Mouse (Mus musculus) retina, adult 2 months (tissue): Measurements from ENCODE around the gene Mcpt9.
"Not testable (repeated sequence)": the region's sequence is repeated elsewhere in the genome, so short reads cannot be mapped to it uniquely, and the experiment has no call there.

Experiments
- DNase-seq: peaks from one replicate; pipeline ENCODE4 v3.0.0-alpha.2; 2012; ENCODE audit warnings: low read depth, low spot score

The Mcpt9 gene

DNA sequence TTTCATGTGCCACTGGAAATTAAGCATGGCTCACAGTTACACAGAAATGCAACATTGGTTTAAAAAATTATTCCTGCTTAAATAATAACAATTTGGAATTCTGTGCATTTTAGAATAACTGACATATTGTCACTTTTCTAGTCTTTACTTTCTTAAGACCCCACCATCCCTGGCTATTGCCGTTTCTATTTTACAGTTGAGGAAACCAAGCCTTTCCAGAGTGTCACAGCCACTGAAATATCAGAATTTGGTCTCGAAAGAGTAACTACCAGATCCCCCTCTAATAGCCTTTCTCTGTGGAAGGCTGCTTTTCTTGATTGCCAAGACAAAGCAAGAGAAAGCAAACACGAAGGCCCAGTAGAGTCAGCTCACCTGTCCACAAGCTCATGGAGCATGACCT lies at the start of gene Mcpt9:
Gene Mcpt9 (minus strand): TSS at position 101 of the 400 bp plus-strand sequence.
- DNase-seq, result not testable (repeated sequence)

DNA sequence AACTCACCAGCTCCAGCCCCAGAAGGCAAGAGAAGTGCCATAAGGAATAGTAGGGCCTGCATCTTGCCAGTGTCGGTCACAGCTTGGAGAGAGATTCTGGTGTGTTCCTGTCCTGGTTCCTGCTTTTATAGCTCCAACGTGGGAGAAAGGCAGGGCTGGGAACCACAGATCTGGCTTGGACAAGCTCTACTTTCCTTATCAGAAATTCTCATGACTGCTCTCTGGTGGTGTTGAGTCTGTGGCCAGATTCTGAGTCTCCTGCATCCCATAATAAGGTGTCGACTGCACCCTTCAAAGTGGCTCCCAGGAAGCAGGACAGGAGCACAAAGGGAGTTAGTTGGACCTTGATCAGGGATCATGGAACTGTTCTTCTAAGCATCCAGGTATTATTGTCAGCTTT lies 31.9 kb upstream of the Mcpt9 start, which contains the start of gene Mcpt4:
Gene Mcpt4 (minus strand): TSS at position 101 of the 400 bp plus-strand sequence.
- not testable (repeated sequence) for DNase-seq

DNA sequence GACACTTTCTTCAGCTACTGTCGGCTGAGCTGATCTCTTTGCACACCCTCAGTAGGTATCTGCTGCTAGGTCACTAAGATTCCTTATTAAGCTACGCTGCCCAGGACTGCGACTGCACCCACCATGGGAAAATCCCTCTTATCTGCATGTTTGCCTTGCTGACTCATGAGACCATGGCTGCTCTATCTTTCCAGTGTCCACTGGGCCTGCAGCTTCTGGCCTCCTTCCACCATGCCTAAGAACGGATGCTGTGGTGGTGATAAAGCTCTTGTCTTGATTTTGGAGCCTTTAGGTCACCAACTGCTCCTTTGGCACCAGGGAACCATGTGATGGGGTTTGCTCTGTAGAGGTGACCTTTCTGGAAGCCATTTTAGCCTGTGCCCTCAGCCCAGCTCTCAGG lies 27.4 kb upstream of the Mcpt9 start:
- no peak for DNase-seq

DNA sequence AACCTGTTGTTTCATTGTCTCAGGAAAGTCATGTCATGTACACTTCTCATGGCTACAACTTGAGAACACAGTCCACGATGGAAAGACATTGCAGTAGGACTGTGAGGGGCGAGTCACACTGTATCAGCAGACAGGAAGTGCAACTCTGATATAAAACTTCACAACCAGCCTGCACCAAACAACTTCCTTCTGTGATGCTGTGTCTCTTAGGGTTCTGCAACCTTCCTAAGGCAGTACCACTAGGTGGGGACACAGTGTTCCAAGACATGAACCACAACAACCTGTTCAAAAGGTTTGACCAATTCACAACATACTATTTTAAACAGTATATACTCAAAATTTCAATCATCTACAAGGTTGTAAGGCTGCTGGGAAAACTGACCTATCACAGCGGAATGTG lies 25.1 kb upstream of the Mcpt9 start:
- no peak for DNase-seq

DNA sequence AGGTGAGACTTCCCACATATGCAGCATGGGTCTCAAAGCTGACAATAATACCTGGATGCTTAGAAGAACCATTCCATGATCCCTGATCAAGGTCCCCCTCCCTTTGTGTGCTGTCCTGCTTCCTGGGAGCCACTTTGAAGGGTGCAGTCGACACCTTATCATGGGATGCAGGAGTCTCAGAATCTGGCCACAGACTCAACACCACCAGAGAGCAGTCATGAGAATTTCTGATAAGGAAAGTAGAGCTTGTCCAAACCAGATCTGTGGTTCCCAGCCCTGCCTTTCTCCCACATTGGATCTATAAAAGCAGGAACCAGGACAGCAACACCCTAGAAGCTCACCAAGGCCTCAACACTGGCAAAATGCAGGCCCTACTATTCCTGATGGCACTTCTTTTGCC lies 11.5 kb upstream of the Mcpt9 start, which contains the start of gene Mcpt2:
Gene Mcpt2 (plus strand): TSS at position 250 of the 400 bp plus-strand sequence.
- not testable (repeated sequence) for DNase-seq

DNA sequence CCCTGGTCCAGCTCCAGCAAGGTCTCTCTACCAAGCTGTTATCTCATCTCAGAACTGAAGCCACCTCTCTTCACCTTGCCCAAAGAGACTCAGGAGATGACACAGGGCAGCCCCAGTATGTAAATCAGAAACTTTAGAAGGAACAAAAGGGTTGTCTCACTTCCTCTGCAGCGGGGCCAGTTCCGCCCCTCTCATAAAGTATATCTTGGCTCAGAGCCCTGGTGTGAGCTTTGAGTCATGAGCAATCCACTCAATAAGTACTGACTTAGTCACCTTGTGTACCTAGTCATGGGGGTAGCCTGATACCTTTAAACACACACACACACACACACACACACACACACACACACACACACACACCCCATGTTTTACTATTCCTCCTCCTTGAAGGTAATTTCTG lies 4.1 kb upstream of the Mcpt9 start:
- no peak for DNase-seq

DNA sequence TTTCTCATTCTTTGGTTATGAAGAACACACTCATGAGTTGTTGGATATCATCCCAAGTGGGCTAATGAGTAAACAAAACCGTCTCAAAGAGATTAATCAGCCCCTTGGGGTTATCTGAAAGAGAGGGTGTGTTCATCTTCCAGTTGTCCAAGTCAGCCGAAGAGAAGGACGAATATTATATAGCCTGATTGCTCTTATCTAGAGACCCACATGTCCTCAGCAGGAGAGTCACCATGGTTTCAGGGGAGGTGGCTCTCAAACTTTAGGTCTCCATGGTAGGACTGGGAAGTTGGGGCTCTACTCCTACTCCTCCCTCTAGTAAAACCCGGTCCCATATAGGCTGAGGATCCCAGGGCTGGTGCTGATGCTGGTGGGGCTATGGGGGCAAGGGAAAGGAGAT lies 9.0 kb downstream of the Mcpt9 start:
- not testable (repeated sequence) for DNase-seq

DNA sequence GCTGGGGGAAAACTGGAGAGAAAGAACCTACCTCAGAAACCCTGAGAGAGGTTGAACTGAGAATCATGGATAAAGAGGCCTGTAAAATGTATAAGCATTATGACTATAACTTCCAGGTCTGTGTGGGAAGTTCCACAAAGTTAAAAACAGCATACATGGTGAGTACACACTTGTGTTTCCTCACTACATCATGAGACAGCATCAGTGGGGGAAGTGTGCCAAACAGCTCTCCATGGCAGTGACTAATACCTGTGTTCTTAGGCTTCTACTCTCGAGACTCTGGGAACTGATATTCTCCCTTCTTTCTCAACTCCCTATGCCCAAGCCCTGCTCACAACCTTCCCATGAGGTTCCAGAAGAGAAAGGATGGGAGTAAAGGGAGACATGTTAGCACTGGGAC lies 10.8 kb downstream of the Mcpt9 start:
- DNase-seq, result no peak

DNA sequence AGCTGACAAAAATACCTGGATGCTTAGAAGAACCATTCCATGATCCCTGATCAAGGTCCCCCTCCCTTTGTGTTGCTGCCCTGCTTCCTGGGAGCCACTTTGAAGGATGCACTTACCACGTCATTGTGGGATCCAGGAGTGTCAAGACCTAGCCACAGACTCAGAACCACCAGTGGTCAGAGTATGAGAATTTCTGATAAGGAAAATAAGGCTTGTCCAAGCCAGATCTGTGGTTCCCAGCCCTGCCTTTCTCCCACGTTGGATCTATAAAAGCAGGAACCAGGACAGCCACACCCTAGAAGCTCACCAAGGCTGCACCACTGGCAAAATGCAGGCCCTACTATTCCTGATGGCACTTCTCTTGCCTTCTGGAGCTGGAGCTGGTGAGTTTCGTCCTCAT lies 12.6 kb downstream of the Mcpt9 start, which contains the start of gene Mcpt1:
Gene Mcpt1 (plus strand): TSS at position 301 of the 400 bp plus-strand sequence.
- DNase-seq, result not testable (repeated sequence)

DNA sequence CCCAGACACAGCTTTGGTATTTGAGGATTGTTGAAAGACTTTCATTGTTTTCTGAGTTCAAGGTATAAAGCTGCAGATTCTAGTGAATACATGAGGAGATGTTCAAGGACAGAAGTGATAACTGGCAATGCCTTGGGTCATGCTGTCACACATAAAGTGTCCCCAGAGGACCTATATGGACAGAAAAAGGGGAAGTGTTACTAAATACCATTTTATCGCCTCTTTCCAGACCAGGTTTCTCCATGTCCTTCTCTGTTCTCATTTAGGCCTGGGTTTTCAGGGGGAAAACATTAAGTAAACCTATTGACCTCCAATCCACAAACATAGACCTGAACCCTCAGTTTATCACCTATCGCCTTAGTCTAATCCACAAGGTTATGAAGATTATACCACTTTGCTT lies 16.4 kb downstream of the Mcpt9 start:
- DNase-seq, result no peak

DNA sequence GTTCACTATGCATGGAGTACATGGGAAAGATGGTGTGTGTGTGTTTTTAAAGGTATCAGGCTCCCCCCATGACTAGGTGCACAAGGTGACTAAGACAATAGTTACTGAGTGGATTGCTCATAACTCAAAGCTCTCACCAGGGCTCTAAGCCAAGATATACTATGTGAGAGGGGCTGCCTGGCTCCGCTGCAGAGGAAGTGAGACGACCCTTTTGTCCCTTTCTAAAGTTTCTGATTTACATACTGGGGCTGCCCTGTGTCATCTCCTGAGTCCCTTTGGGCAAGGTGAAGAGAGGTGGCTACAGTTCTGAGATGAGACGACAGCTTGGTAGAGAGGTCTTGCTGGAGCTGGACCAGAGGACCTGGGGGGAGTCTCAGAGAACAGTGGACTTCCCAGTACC lies 17.1 kb downstream of the Mcpt9 start:
- DNase-seq, result no peak

DNA sequence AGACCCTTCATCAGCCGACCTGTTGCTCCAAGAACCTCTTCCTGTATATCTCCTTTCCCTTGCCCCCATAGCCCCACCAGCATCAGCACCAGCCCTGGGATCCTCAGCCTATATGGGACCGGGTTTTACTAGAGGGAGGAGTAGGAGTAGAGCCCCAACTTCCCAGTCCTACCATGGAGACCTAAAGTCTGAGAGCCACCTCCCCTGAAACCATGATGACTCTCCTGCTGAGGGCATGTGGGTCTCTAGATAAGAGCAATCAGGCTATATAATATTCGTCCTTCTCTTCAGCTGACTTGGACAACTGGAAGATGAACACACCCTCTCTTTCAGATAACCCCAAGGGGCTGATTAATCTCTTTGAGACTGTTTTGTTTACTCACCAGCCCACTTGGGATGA lies 42.8 kb downstream of the Mcpt9 start:
- DNase-seq, result not testable (repeated sequence)
